Mouse (Mus musculus): ENCODE measurements around the gene H2al1j. TPM values are rescaled to one million over a fixed set of nuclear protein-coding genes. Genes with fewer than 3 reads are reported as not detected.
"Not testable (repeated sequence)": the region's sequence is repeated elsewhere in the genome, so short reads cannot be mapped to it uniquely, and the experiment has no call there.

Gene H2al1j
- not detected in 2 replicates for polyA plus RNA-seq (2012; ENCODE audit: insufficient read depth, insufficient read length, missing spikeins)

GRCm38 (mm10) chrX:11327522-11327921 lies at the start of gene H2al1j:
Gene H2al1j (plus strand): TSS chrX:11327822.
- not testable (repeated sequence) for H3K4me1 ChIP-seq (ENCODE audit: control insufficient read depth, insufficient read depth, low read length); H3K4me3 ChIP-seq (ENCODE audit: insufficient read depth, low read length); H3K27ac ChIP-seq (ENCODE audit: insufficient read depth, low read depth, low read length)

GRCm38 (mm10) chrX:11280741-11281140 lies 46.9 kb upstream of the H2al1j start:
- Histone ChIP-seq H3K27ac (ENCODE audit: insufficient read depth, low read depth, low read length) (no peak overlapping the region), H3K4me1 (ENCODE audit: control insufficient read depth, insufficient read depth, low read length) (no peaks in the 10 kb centered on the region), H3K4me3 (ENCODE audit: insufficient read depth, low read length) (no peak overlapping the region)
- TF ChIP-seq CTCF (IDR thresholded peaks at IDR 0.05; ENCODE audit: low read depth, low read length) (no peak), POLR2A (IDR thresholded peaks at IDR 0.05; ENCODE audit: borderline replicate concordance, low read depth, low read length) (no peak)

GRCm38 (mm10) chrX:11288306-11288882 lies 39.2 kb upstream of the H2al1j start:
- Histone ChIP-seq H3K4me3 (ENCODE audit: insufficient read depth, low read length) (no peak overlapping the region), H3K27ac (ENCODE audit: insufficient read depth, low read depth, low read length) (no peak overlapping the region), H3K4me1 (ENCODE audit: control insufficient read depth, insufficient read depth, low read length) (no peaks in the 10 kb centered on the region)
- TF ChIP-seq POLR2A (IDR thresholded peaks at IDR 0.05; ENCODE audit: borderline replicate concordance, low read depth, low read length) (no peak), CTCF (IDR thresholded peaks at IDR 0.05; ENCODE audit: low read depth, low read length) (no peak)

- Histone ChIP-seq H3K4me3 (ENCODE audit: insufficient read depth, low read length) (no peak overlapping the region), H3K27ac (ENCODE audit: insufficient read depth, low read depth, low read length) (no peak overlapping the region), H3K4me1 (ENCODE audit: control insufficient read depth, insufficient read depth, low read length) (no peaks in the 10 kb centered on the region)
- TF ChIP-seq POLR2A (IDR thresholded peaks at IDR 0.05; ENCODE audit: borderline replicate concordance, low read depth, low read length) (no peak), CTCF (IDR thresholded peaks at IDR 0.05; ENCODE audit: low read depth, low read length) (no peak)
Measured at GRCm38 (mm10) chrX:11289244-11289643, 38.4 kb upstream of the H2al1j start.

DNA sequence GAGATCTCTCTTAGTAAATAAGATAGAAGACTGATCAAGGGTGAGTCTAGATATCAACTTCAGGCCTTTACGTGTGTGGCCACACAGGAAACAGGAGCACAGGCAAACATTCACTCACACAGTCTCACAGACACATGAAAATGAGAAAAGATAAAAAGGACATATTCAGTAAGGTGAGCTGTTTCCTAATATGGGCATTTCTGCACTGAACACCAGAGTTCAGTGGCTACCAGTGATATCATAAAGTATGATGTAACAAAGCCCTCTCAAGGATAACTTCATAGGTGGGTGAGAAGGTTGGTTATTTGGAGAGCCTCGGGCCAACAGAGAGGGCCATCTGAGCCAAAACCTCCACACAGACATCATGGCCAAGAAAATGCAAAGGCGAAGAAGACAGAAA lies 28.7 kb upstream of the H2al1j start, which contains the start of gene H2al1a:
TSS of gene H2al1a (plus strand) at position 301 of the 400 bp plus-strand sequence.
- H3K4me1 ChIP-seq (ENCODE audit: control insufficient read depth, insufficient read depth, low read length); H3K4me3 ChIP-seq (ENCODE audit: insufficient read depth, low read length); H3K27ac ChIP-seq (ENCODE audit: insufficient read depth, low read depth, low read length): not testable (repeated sequence)

GRCm38 (mm10) chrX:11302132-11302531 lies 25.5 kb upstream of the H2al1j start, which contains the start of gene H2al1b:
Gene H2al1b (plus strand): TSS chrX:11302432.
- H3K4me1 ChIP-seq (ENCODE audit: control insufficient read depth, insufficient read depth, low read length); H3K4me3 ChIP-seq (ENCODE audit: insufficient read depth, low read length); H3K27ac ChIP-seq (ENCODE audit: insufficient read depth, low read depth, low read length): not testable (repeated sequence)

DNA sequence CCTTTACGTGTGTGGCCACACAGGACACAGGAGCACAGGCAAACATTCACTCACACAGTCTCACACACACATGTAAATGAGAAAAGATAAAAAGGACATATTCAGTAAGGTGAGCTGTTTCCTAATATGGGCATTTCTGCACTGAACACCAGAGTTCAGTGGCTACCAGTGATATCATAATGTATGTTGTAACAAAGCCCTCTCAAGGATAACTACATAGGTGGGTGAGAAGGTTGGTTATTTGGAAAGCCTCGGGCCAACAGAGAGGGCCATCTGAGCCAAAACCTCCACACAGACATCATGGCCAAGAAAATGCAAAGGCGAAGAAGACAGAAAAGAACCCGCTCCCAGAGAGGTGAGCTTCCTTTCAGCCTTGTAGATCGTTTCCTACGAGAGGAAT lies 22.3 kb upstream of the H2al1j start, which contains the start of gene H2al1c:
TSS of gene H2al1c (plus strand) at position 301 of the 400 bp plus-strand sequence.
- not testable (repeated sequence) for H3K4me3 ChIP-seq (ENCODE audit: insufficient read depth, low read length); H3K4me1 ChIP-seq (ENCODE audit: control insufficient read depth, insufficient read depth, low read length); H3K27ac ChIP-seq (ENCODE audit: insufficient read depth, low read depth, low read length)

DNA sequence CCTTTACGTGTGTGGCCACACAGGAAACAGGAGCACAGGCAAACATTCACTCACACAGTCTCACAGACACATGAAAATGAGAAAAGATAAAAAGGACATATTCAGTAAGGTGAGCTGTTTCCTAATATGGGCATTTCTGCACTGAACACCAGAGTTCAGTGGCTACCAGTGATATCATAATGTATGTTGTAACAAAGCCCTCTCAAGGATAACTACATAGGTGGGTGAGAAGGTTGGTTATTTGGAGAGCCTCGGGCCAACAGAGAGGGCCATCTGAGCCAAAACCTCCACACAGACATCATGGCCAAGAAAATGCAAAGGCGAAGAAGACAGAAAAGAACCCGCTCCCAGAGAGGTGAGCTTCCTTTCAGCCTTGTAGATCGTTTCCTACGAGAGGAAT lies 19.1 kb upstream of the H2al1j start, which contains the start of gene H2al1d:
TSS of gene H2al1d (plus strand) at position 301 of the 400 bp plus-strand sequence.
- not testable (repeated sequence) for H3K27ac ChIP-seq (ENCODE audit: insufficient read depth, low read depth, low read length); H3K4me1 ChIP-seq (ENCODE audit: control insufficient read depth, insufficient read depth, low read length); H3K4me3 ChIP-seq (ENCODE audit: insufficient read depth, low read length)

- not testable (repeated sequence) for H3K27ac ChIP-seq (ENCODE audit: insufficient read depth, low read depth, low read length); H3K4me3 ChIP-seq (ENCODE audit: insufficient read depth, low read length); H3K4me1 ChIP-seq (ENCODE audit: control insufficient read depth, insufficient read depth, low read length)
Measured at GRCm38 (mm10) chrX:11311634-11312033, 16.0 kb upstream of the H2al1j start, which contains the start of gene H2al1e. Gene H2al1e (plus strand): TSS chrX:11311934.

DNA sequence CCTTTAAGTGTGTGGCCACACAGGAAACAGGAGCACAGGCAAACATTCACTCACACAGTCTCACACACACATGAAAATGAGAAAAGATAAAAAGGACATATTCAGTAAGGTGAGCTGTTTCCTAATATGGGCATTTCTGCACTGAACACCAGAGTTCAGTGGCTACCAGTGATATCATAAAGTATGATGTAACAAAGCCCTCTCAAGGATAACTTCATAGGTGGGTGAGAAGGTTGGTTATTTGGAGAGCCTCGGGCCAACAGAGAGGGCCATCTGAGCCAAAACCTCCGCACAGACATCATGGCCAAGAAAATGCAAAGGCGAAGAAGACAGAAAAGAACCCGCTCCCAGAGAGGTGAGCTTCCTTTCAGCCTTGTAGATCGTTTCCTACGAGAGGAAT lies 12.8 kb upstream of the H2al1j start, which contains the start of gene H2al1f:
TSS of gene H2al1f (plus strand) at position 301 of the 400 bp plus-strand sequence.
- not testable (repeated sequence) for H3K4me3 ChIP-seq (ENCODE audit: insufficient read depth, low read length); H3K4me1 ChIP-seq (ENCODE audit: control insufficient read depth, insufficient read depth, low read length); H3K27ac ChIP-seq (ENCODE audit: insufficient read depth, low read depth, low read length)

DNA sequence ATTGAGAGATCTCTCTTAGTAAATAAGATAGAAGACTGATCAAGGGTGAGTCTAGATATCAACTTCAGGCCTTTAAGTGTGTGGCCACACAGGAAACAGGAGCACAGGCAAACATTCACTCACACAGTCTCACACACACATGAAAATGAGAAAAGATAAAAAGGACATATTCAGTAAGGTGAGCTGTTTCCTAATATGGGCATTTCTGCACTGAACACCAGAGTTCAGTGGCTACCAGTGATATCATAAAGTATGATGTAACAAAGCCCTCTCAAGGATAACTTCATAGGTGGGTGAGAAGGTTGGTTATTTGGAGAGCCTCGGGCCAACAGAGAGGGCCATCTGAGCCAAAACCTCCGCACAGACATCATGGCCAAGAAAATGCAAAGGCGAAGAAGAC lies 9.7 kb upstream of the H2al1j start, which contains the start of gene H2al1g:
TSS of gene H2al1g (plus strand) at position 301 of the 400 bp plus-strand sequence.
- H3K4me1 ChIP-seq (ENCODE audit: control insufficient read depth, insufficient read depth, low read length); H3K27ac ChIP-seq (ENCODE audit: insufficient read depth, low read depth, low read length); H3K4me3 ChIP-seq (ENCODE audit: insufficient read depth, low read length): not testable (repeated sequence)

- not testable (repeated sequence) for H3K4me1 ChIP-seq (ENCODE audit: control insufficient read depth, insufficient read depth, low read length); H3K4me3 ChIP-seq (ENCODE audit: insufficient read depth, low read length); H3K27ac ChIP-seq (ENCODE audit: insufficient read depth, low read depth, low read length)
Measured at GRCm38 (mm10) chrX:11321192-11321591, 6.4 kb upstream of the H2al1j start, which contains the start of gene H2al1h. Gene H2al1h (plus strand): TSS chrX:11321492.

DNA sequence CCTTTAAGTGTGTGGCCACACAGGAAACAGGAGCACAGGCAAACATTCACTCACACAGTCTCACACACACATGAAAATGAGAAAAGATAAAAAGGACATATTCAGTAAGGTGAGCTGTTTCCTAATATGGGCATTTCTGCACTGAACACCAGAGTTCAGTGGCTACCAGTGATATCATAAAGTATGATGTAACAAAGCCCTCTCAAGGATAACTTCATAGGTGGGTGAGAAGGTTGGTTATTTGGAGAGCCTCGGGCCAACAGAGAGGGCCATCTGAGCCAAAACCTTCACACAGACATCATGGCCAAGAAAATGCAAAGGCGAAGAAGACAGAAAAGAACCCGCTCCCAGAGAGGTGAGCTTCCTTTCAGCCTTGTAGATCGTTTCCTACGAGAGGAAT lies 3.3 kb upstream of the H2al1j start, which contains the start of gene H2al1i:
TSS of gene H2al1i (plus strand) at position 301 of the 400 bp plus-strand sequence.
- not testable (repeated sequence) for H3K4me3 ChIP-seq (ENCODE audit: insufficient read depth, low read length); H3K4me1 ChIP-seq (ENCODE audit: control insufficient read depth, insufficient read depth, low read length); H3K27ac ChIP-seq (ENCODE audit: insufficient read depth, low read depth, low read length)

All from bone marrow macrophage, adult 2 months (primary cell).